Mouse (Mus musculus) gastrocnemius, postnatal 25 days (tissue): ENCODE data around the gene Cobl. TPM values are rescaled to one million over a fixed set of nuclear protein-coding genes. Genes with fewer than 3 reads are reported as not detected.

Experiments used
- DNase-seq: peaks from one replicate; pipeline ENCODE4 v3.0.0; 2022
- total RNA-seq, 2 experiments: library from RNA; stranded (reverse); gene quantifications; 1 replicate in 1 of 2; 2 replicates in 1 of 2; pipeline ENCODE4 v1.2.3; 2021

The Cobl gene
- total RNA-seq, 2 experiments from 2014 or later = 86.7 to 90.6 TPM

DNA sequence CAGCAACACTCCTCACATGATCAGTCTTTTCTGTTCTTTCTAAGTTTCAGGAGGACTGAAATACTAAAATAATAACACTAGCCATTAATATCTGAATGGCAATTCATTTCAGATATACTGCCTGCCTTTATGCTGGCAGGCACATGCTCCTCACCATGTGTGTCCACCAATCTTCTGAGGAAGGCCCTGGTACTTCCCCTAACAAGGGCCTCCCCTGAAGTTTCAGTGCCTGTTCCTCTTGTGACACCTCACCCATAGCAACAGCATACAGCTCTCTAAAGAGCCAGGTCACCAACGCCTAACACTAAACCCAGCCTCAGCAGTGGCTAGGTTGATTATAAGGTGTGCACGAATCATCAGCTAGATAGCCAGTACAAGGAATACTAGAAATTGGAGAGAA is 20.5 kb downstream of the Cobl start:
- no peak for DNase-seq

DNA sequence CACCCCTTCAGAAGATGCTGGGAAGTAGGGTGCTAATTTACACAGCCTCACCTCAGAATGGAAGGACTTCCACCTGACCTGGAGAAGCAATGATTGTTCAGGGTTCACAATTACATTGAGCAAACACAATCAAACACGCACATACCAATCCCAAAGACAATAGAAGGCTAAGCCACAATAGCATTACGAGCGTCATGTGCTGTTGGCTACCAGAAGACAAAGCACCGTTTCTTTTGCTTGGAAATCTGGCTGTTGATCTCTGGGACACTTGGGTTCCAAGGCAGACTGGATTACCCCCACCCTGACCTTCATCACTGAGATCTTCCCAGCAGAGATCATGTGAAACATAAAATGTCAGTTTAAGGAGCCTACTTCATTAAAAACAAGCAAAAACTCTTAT is 21.1 kb downstream of the Cobl start:
- no peak for DNase-seq

- no peak for DNase-seq
Measured at GRCm38 (mm10) chr11:12443185-12443584, 21.6 kb downstream of the Cobl start.

GRCm38 (mm10) chr11:12442283-12442682 is 22.5 kb downstream of the Cobl start:
- no peak for DNase-seq

- DNase-seq = no peak
Measured at GRCm38 (mm10) chr11:12435905-12436304, 28.9 kb downstream of the Cobl start.

DNA sequence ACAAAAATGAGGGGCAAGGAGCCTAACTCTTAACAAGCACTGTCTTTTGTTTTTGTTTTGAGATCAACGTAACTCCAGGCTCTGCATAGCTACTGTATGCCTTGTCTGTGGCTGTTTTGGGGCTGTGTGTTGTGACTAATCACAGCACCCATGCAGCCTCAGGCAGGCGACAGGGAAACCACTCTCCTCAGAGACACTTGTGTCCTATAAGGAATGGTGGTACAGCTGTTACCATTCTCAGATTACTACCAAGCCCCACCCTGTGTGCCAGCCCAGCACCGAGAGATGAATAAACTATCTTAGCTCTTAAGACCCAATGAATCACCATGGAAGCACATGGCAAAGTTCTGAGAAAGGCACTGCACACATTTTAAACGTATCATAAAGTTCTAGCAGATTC is 29.7 kb downstream of the Cobl start:
- peak; percentile 40 for DNase-seq

DNA sequence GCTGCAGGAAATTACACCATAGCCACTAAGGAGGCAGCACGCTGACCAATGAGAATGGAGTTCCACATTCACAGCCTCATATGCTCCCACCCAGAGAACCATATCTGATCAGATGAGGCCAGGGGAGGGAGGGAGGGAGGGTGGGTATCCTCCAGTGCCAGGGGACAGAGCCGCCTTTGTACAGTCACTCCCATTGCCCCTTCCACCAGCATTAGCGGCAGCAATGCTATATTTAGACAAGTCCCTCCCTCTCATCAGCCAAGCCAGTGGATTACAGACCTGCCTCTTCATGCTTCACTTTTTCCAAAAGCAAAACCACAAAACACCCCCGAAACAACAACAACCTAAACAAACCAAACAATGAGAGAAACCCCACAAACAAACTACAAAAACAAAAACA is 30.2 kb downstream of the Cobl start:
- DNase-seq = peak; percentile 37

DNA sequence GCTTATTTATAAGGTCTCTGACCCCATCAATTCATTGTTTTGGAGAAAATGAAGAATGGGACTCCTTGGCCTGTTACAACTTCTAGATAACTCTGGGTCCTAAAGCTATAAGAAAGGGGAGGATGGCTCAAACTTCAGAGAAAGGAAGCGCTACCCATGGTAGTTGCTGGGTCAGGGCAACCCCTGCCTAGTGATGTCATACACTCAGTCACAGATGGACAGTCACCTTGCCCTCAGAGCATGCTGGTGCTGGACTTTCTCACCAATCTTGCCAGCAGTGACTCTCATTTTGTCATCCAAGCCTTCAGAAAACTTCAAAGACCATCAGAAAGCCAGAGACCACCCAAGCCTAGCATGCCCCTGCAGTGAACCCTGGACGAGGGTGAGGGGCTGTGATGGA is 32.8 kb downstream of the Cobl start:
- no peak for DNase-seq

GRCm38 (mm10) chr11:12430231-12431041 is 34.3 kb downstream of the Cobl start:
- no peak for DNase-seq

GRCm38 (mm10) chr11:12426746-12427145 is 38.0 kb downstream of the Cobl start:
- DNase-seq = peak; percentile 50

DNA sequence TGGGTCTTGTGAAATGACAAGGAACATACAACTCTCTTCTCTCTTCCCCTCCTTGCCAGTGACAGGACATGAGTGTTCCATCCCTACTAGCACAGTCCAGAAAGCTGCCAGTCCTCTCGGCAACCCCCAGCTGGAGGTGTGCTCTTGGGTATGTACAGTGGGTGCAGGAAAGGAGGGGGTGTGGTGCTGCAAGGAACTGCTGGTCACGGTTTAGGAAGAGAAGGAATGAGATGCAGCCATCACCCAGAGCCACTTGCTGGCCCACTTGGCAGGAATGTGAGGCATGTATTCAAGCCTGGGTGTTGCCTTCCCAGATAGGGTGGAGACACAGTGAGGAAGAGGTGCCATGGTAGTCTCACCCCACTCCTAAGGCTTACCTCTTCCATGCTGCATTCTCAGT is 40.6 kb downstream of the Cobl start:
- no peak for DNase-seq

DNA sequence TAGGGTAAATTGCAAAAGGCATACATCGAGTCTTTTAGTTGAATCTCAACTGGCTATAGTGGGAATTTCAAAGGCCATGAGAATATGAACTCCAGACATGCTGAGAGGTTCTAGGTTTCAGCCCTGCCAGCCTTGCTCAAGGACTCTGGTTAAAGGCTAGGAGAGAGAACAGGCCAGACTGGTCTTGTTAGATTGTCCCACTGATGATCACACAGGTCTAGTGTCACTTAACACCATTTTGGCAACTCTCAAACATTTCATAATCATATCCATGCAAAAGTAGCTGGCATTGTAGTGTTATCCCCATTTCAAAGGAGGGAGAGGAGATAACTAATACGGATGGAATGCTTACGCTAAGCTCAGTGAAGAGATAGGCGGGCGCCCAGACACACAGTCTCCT is 43.6 kb downstream of the Cobl start:
- no peak for DNase-seq

GRCm38 (mm10) chr11:12420146-12420545 is 44.6 kb downstream of the Cobl start:
- DNase-seq = no peak

GRCm38 (mm10) chr11:12416899-12417298 is 47.9 kb downstream of the Cobl start:
- DNase-seq = no peak

DNA sequence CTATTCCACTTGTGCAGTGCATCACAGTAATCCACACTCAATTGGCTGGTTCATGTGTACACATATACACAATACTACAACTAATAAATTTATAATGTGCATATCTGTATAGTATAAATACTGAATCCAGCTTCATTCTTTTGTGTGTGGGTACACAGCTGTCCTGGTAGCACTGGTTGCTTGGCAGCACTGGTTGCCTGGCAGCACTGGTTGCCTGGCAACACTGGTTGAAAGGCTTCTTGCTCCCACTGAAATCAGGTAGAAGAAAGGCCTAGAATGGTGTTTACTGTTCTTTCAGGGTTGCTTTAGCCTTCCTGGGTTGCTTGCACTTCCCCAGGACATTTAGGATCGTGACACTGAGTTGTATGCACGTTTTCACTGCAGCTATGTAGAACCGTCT is 49.4 kb downstream of the Cobl start:
- no peak for DNase-seq

GRCm38 (mm10) chr11:12411950-12412349 is 52.8 kb downstream of the Cobl start:
- no peak for DNase-seq

DNA sequence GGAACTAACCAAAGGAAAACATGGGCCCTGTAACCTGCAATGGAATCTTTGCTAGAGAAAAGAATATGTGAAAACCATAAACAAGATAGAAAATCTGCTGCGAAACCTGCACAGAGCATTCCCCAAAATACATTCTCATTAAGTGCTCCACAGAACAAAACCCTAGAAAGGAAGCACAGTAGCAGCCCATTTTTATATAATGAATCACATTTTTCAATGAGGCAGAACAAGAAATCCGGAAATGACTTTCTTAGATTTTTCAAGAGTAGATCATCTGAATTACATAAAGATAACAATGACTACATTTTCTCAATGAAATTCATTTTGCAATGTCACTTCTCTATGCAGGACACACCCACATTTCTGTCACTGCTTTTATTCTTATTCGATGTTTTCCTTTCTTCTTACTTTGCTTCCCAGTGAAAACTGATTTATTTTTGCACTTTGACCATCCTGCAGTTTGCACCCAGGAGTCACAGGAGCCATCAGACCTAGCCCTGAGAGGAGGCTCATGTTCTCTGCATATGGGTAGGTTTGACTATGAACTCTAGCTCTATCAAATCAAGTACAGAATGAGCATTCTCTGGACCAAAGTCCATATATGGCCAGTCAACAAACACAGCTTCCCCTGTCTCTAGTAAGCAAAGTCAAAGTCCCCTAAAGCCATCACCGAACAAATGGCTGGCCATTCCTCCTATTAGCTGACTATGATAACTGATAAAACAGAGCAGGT is 53.5 kb downstream of the Cobl start:
- DNase-seq = no peak

GRCm38 (mm10) chr11:12409463-12409862 is 55.3 kb downstream of the Cobl start:
- no peak for DNase-seq

GRCm38 (mm10) chr11:12407834-12408233 is 56.9 kb downstream of the Cobl start:
- DNase-seq = no peak

- no peak for DNase-seq
Measured at GRCm38 (mm10) chr11:12399903-12400302, 64.9 kb downstream of the Cobl start.

GRCm38 (mm10) chr11:12396196-12396595 is 68.6 kb downstream of the Cobl start:
- DNase-seq = no peak

DNA sequence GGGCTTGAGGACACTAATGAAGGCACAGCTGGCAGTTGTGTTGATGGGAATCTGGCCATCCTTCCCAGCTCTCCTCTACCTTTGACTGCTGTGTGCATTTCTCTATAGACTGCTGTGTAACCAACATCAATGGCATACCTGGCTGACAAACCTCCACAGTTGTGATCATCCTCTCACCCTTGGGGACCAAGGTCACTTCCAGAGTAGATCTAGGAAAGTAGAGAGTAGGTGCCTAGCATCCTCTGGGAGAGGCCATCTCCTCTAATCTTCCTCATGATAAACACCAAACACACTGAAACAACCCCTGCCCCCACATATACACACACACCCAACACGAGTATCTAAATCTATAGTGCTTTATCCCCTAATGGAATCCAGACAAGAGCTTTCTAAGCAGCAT is 70.1 kb downstream of the Cobl start:
- DNase-seq = no peak

GRCm38 (mm10) chr11:12394151-12394550 is 70.6 kb downstream of the Cobl start:
- peak; percentile 21 for DNase-seq

DNA sequence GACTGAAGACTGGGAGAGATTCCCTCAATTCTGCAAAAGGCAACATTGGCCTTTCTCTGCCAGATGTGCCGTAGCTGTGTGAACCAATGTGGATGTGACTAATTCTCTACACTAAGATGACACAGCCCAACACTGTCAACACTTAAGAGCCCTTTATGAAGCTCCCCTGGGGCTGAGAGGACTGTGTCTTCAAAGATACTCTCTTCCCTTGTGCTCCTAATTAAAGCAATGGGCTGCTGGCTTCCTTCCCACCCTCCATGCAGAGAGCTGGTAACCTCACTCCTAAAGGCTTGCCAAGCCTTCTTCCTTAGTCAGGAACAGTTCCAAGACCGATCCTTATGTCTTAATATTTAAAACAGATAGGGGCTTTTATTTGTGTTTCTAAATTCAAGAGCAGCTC is 79.9 kb downstream of the Cobl start:
- DNase-seq = no peak
